Mouse (Mus musculus) kidney, adult 9 months (tissue): ENCODE measurements around the gene Ifit3.
"Not testable (repeated sequence)": the region's sequence is repeated elsewhere in the genome, so short reads cannot be mapped to it uniquely, and the experiment has no call there.

Experiments used
- DNase-seq: peaks from one replicate; pipeline ENCODE4 v3.0.0; 2022

Ifit3 gene

DNA sequence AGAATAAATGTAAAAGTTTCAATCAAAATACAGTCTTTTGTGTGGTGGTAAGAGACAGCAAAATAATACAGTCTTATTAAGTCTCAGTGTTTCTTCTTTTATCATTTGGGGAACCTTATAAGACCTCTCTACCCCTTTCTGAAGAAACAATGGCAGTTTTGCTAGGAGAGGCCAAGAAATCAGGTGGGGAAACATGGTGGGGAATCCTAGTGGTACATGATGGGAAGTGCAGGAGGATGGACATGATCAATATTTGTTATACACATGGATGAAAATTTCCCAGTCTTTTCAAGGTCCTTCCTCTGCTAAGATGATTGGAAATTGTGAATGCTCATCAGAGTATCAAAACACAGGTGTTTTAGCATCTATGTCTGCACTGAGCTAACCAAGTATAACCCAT, 5.6 kb downstream of the Ifit3 start:
- no peak for DNase-seq

GRCm38 (mm10) chr19:34593456-34593855, 10.1 kb downstream of the Ifit3 start:
- DNase-seq: no peak

DNA sequence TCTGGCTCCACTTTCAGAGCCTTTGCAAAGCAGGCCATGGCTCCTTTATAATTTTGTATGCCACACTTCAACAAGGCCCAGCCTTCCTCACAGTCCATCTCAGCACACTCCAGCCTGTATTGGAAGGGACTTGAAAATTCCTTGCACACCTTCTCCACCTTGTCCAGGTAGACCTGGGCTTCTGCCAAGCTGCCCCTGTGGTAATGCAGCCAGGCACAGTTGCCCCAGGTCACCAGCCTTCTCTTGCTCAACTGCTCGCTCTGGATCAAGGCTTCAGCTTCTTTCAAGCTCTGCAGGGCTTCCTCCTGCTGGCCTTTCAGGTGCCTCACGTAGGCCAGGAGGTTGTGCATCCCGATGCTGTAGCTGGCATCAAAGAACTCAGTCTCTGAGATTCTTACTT, 11.2 kb downstream of the Ifit3 start:
- not testable (repeated sequence) for DNase-seq

DNA sequence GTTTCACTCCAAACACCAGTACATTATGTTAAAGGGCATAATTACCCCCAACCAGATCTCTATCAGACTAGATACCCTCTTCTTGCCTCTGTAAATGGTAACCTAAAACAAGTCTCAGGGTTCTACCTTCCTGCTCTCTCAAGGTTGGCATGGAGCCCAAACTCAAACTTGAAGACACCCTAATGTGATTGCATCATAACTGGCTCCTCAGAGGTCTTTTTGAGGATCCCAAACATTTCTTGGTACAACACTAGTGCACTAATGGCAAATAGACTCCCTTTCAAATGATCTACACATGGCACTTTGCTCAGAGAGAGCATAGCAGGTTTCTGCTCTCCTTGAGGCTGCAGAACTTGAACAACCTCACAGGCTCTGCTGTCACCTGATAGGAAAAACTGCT, 13.5 kb downstream of the Ifit3 start:
- no peak for DNase-seq

- peak; percentile 73 for DNase-seq
These were observed 15.0 kb downstream of the Ifit3 start for GRCm38 (mm10) chr19:34598341-34598740.

- DNase-seq: not testable (repeated sequence)
These were observed 15.9 kb downstream of the Ifit3 start for GRCm38 (mm10) chr19:34599250-34599649.

- not testable (repeated sequence) for DNase-seq
These were observed 18.6 kb downstream of the Ifit3 start, which contains the start of gene Ifit1bl1 for GRCm38 (mm10) chr19:34601888-34602287. Ifit1bl1 (minus strand) TSS chr19:34601956.

- no peak for DNase-seq
These were observed 22.1 kb downstream of the Ifit3 start for GRCm38 (mm10) chr19:34605472-34605871.

DNA sequence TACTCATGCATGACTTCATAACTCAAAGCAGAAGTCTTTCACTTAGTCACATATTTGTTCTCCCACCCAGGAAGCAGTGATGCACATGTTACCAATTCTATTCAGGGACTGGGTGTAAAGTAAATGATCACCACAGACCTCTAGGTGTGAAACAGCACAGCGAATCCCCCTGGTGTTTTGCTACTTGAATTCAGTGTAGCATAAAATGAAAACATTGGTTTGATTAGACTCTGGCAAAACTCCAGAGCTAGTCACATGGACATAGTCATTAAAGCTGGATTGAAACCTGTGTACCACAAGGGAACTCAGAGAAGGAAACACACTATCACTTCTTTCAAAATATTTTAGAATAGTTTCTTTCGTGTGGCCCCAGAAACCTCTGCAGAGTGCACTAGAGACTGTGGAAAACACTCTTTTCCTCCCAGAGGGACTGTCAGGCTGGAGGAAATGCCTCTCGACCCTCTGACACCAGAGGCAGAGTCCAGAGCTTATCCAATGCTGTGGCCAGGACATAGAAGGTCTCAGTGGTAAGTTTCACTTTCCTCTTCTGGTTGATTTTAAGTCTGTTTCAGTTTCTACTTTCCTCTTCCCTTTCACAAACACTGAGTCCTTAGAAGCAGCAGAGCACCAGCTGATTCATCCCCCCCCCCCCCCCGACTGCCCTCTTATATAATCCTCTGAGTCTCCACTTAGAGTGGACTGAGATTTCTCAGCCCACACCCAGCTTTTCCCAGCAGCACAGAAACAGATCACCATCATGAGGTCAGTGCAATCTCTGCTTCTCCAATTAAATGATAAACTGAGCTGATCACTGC, 24.1 kb downstream of the Ifit3 start, which contains the start of gene Ifit3b:
TSS of gene Ifit3b (plus strand) at position 734 of the 815 bp plus-strand sequence.
- DNase-seq: peak; percentile 83

DNA sequence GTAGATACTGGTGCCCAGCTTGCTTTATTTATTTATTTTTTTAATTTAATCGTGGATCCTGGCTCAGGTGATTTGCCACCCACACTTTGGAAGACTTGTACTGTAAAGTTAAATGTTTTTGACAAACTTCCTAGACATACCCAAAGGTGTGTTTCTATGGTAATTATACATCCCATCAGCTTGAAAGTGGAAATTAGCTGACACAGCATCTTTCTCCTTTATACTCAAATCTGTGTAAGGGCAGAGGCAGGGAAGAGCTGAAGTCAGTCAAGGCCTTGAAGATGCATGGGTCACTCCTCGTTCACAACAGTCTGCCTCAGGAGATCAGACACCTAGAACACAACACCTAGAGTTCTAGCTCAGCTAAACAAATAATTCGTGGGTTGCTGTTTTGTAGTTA, 26.8 kb downstream of the Ifit3 start:
- DNase-seq: not testable (repeated sequence)

DNA sequence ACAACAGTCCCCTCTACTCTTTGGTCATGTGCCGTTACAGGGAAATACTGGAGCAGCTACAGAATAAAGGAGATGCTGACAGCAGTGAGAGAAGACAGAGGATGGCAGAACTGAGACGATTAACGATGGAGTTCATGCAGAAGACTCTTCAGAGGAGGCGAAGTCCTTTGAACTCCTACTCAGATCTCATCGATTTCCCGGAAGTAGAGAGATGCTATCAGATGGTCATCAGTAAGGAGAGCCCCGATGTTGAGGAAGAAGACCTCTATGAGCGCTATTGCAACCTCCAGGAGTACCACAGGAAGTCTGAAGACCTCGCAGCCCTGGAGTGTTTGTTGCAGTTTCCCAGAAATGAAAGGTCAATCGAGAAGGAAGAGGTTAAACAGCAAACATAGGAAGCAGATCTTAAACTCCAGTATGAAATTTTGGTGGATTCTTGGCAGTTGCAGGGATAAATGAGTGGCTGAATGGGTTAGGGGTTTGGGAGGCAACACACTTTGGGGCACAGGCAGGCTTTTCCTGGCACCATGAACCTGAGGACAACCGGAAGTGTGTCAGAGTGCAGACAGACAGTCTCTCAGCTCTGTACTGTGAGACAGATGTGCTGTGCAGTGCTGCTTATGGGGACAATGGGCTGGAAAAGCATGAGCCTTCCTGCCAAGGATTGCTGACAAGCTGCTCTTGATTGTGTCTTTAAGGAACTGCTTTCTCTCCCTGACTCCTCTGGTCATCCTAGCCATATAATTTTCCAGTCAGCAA, 29.1 kb downstream of the Ifit3 start:
- DNase-seq: not testable (repeated sequence)

- DNase-seq: no peak
These were observed 37.5 kb downstream of the Ifit3 start for GRCm38 (mm10) chr19:34620871-34621270.

- no peak for DNase-seq
These were observed 40.5 kb downstream of the Ifit3 start for GRCm38 (mm10) chr19:34623781-34624180.

DNA sequence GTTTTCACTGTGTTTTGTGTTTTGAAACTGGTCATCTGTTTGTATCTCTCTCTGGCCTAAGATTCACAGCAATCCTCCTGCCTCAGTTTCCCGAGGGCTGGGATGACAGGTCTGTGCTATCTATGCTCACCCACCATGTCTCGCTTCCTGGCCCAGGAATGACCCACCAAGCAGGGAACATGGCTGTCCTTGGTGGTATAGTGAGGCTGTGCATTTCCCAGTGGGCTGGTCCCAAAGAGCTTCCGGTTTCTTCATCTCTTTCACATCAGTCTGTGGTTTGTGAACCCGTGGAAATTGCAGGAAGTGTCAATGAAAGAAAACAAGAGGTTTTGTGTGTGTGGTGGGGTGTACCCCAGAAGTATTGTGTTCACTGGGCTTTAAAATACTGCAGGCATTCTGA, 41.3 kb downstream of the Ifit3 start:
- no peak for DNase-seq

DNA sequence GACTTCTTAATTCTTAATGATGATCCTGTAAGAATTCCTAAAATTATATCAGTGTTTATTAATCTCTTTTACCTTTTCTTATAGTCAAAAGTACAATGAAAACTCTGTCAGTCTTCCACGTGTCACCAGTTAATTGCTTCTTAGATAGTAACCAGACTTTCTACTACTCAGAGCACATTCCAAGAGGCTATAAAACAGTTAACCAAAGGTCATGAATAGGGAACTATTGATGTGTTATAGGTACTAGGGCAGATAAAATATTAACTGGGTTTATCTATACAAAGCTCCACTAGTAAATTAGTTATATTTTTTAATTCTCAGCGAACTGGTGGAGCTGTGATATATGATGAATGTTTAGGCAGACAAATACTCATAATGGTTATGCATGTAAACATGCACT, 44.2 kb downstream of the Ifit3 start:
- DNase-seq: no peak

- no peak for DNase-seq
These were observed 48.2 kb downstream of the Ifit3 start for GRCm38 (mm10) chr19:34631487-34631886.

- DNase-seq: no peak
These were observed 50.2 kb downstream of the Ifit3 start for GRCm38 (mm10) chr19:34633484-34633883.

- peak; percentile 79 for DNase-seq
These were observed 53.7 kb downstream of the Ifit3 start for GRCm38 (mm10) chr19:34636933-34637557.
